Mouse (Mus musculus) midbrain, embryonic 11.5 days (tissue): ENCODE results near the gene Eif4g1. TPM values are rescaled to one million over a fixed set of nuclear protein-coding genes. Genes with fewer than 3 reads are reported as not detected.

Source experiments
- ATAC-seq: fragments of 200-750 bp; cut with Nextera tagmentation; 2 replicates; pipeline ENCODE4 v1.8.0; 2017; ENCODE audit warnings: moderate TSS enrichment, moderate library complexity; ENCODE audit not compliant: low FRiP score
- DNase-seq: peaks from one replicate; pipeline ENCODE4 v3.0.0; 2015; ENCODE audit warnings: low spot score; ENCODE audit errors: missing footprints
- H3K27ac ChIP-seq: fragments of 300-500 bp; sonication (generic); 2 replicates; pipeline ENCODE4 v1.5.1; 2014; ENCODE audit warnings: low read depth, low read length
- H3K27me3 ChIP-seq: fragments of 300-500 bp; sonication (generic); 2 replicates; pipeline ENCODE4 v1.6.1; 2014; ENCODE audit warnings: mild to moderate bottlenecking, low read length, moderate library complexity, mixed read lengths; ENCODE audit not compliant: control insufficient read depth, insufficient read depth
- H3K36me3 ChIP-seq: fragments of 300-500 bp; sonication (generic); 2 replicates; pipeline ENCODE4 v1.6.1; 2014; ENCODE audit warnings: mild to moderate bottlenecking, low read length, moderate library complexity, mixed read lengths; ENCODE audit not compliant: control insufficient read depth, insufficient read depth
- H3K4me1 ChIP-seq: fragments of 300-500 bp; sonication (generic); 2 replicates; pipeline ENCODE4 v1.6.1; 2014; ENCODE audit warnings: low read length; ENCODE audit not compliant: control insufficient read depth, insufficient read depth
- H3K4me2 ChIP-seq: fragments of 300-500 bp; sonication (generic); 2 replicates; pipeline ENCODE4 v1.6.1; 2014; ENCODE audit warnings: mild to moderate bottlenecking, moderate library complexity
- H3K4me3 ChIP-seq: fragments of 300-500 bp; sonication (generic); 2 replicates; pipeline ENCODE4 v1.5.1; 2014; ENCODE audit warnings: low read depth, low read length
- H3K9ac ChIP-seq: fragments of 300-500 bp; sonication (generic); 2 replicates; pipeline ENCODE4 v1.6.1; 2014; ENCODE audit warnings: low read length
- H3K9me3 ChIP-seq: fragments of 300-500 bp; sonication (generic); 2 replicates; pipeline ENCODE4 v1.6.1; 2016; ENCODE audit warnings: low read length; ENCODE audit not compliant: control insufficient read depth
- WGBS: fragments of 180-500 bp; shearing (Covaris S2); extraction: QIAGEN DNeasy Blood & Tissue Kit; methylation state at CpG from one replicate; pipeline ENCODE4 v1.1.7; 2014; 5-methylcytosine and 5-hydroxymethylcytosine counted together
- polyA plus RNA-seq: library from polyadenylated mRNA; unstranded; fragments of >200 nt; fragmentation: Nextera tagmentation; extraction: Ambion mirVana; gene quantifications from 2 replicates; pipeline ENCODE4 v1.2.1, GENCODE M21; 2014

The Eif4g1 gene
- polyA plus RNA-seq, 1 experiment from 2014 or later: 142 TPM

- no peak within 1 kb of the TSS for H3K27ac ChIP-seq
These were observed 65.9 kb downstream of the Eif4g1 start, which contains the start of gene Thpo for GRCm38 (mm10) chr16:20733731-20734730. Gene Thpo (minus strand): TSS chr16:20734511.

GRCm38 (mm10) chr16:20735651-20736050 lies 67.5 kb downstream of the Eif4g1 start:
- ATAC-seq (no peak), DNase-seq (no peak)
- Histone ChIP-seq H3K4me1 (peaks cover 18% of the 10 kb centered on the region), H3K9ac (no peak overlapping the region), H3K36me3 (no peaks in the 10 kb centered on the region), H3K4me3 (no peak overlapping the region), H3K9me3 (no peaks in the 10 kb centered on the region), H3K4me2 (no peak overlapping the region), H3K27me3 (peaks cover 27% of the 10 kb centered on the region), H3K27ac (no peak overlapping the region)
- WGBS: 82% methylated on average over 5 of the region's 5 CpGs

More at GRCm38 (mm10) chr16:20733731-20734730, 65.9 kb downstream of the Eif4g1 start, which contains the start of gene Thpo:
- DNase-seq (peak; percentile 91), ATAC-seq (no peak)
- Histone ChIP-seq H3K4me3 (peak within 1 kb of the TSS; percentile 63), H3K36me3 (no peaks in the 10 kb centered on the region), H3K4me2 (peak within 1 kb of the TSS; percentile 98), H3K27me3 (peaks cover 27% of the 10 kb centered on the region), H3K9me3 (no peaks in the 10 kb centered on the region), H3K4me1 (peaks cover 18% of the 10 kb centered on the region), H3K9ac (peak within 1 kb of the TSS; percentile 80)
- WGBS: 4% methylated on average over 45 of the region's 45 CpGs

- H3K27me3 ChIP-seq: peaks cover 27% of the 10 kb centered on the region
- H3K4me3 ChIP-seq: no peak overlapping the region
- peaks cover 18% of the 10 kb centered on the region for H3K4me1 ChIP-seq
- no peaks in the 10 kb centered on the region for H3K9me3 ChIP-seq
- H3K4me2 ChIP-seq: no peak overlapping the region
- no peak overlapping the region for H3K9ac ChIP-seq
- no peaks in the 10 kb centered on the region for H3K36me3 ChIP-seq
- 83% methylated on average over 7 of the region's 7 CpGs for WGBS
- no peak overlapping the region for H3K27ac ChIP-seq
- ATAC-seq: no peak
- no peak for DNase-seq
These were observed 68.1 kb downstream of the Eif4g1 start for GRCm38 (mm10) chr16:20736168-20736567.

GRCm38 (mm10) chr16:20736823-20737222 lies 68.7 kb downstream of the Eif4g1 start:
- 89% methylated on average over 5 of the region's 5 CpGs for WGBS

GRCm38 (mm10) chr16:20739845-20740244 lies 71.7 kb downstream of the Eif4g1 start:
- no peak for ATAC-seq
- H3K4me2 ChIP-seq: no peak overlapping the region
- H3K36me3 ChIP-seq: no peaks in the 10 kb centered on the region
- H3K4me1 ChIP-seq: no peaks in the 10 kb centered on the region
- peaks cover 12% of the 10 kb centered on the region for H3K27me3 ChIP-seq
- no peak overlapping the region for H3K4me3 ChIP-seq
- DNase-seq: no peak
- 93% methylated on average over 9 of the region's 9 CpGs for WGBS
- no peaks in the 10 kb centered on the region for H3K9me3 ChIP-seq
- no peak overlapping the region for H3K27ac ChIP-seq
- H3K9ac ChIP-seq: no peak overlapping the region

More at GRCm38 (mm10) chr16:20736823-20737222, 68.7 kb downstream of the Eif4g1 start:
- Histone ChIP-seq H3K4me2 (no peak overlapping the region), H3K9ac (no peak overlapping the region), H3K27ac (no peak overlapping the region), H3K27me3 (peaks cover 27% of the 10 kb centered on the region), H3K4me3 (no peak overlapping the region), H3K36me3 (no peaks in the 10 kb centered on the region), H3K4me1 (peaks cover 18% of the 10 kb centered on the region), H3K9me3 (no peaks in the 10 kb centered on the region)
- ATAC-seq (no peak), DNase-seq (no peak)

Other genes with a start within 250 kb of the Eif4g1 start
- 58.3 and 61.7 TPM in 2 replicates for gene Abcc5, start 241.9 kb upstream of the Eif4g1 start, polyA plus RNA-seq
- 141 and 148 TPM in 2 replicates for gene Eif2b5, start 169.5 kb upstream of the Eif4g1 start, polyA plus RNA-seq
- gene Dvl3, start 151.3 kb upstream of the Eif4g1 start, polyA plus RNA-seq: 47.7 and 49.6 TPM in 2 replicates
- gene Ap2m1, start 132.8 kb upstream of the Eif4g1 start, polyA plus RNA-seq: 867 and 919 TPM in 2 replicates
- gene Abcf3, start 119.7 kb upstream of the Eif4g1 start, polyA plus RNA-seq: 62.2 and 64.4 TPM in 2 replicates
- gene Vwa5b2, start 78.8 kb upstream of the Eif4g1 start, polyA plus RNA-seq: 1.6 and 2.5 TPM in 2 replicates
- 25.6 and 26.6 TPM in 2 replicates for gene Eef1akmt4, start 56.7 kb upstream of the Eif4g1 start, polyA plus RNA-seq
- 0.50 TPM in 1 of 2 replicates, not detected in the other for gene Gm49333, start 56.7 kb upstream of the Eif4g1 start, polyA plus RNA-seq
- gene Alg3, start 56.6 kb upstream of the Eif4g1 start, polyA plus RNA-seq: 54.6 and 55.1 TPM in 2 replicates
- gene Camk2n2, start 47.0 kb upstream of the Eif4g1 start, polyA plus RNA-seq: 4.9 and 5.2 TPM in 2 replicates
- 2.5 and 4.0 TPM in 2 replicates for gene Ece2, start 38.5 kb upstream of the Eif4g1 start, polyA plus RNA-seq
- gene Psmd2, start 16.7 kb upstream of the Eif4g1 start, polyA plus RNA-seq: 474 and 502 TPM in 2 replicates
- gene Fam131a, start 24.9 kb downstream of the Eif4g1 start, polyA plus RNA-seq: 8.8 and 12.5 TPM in 2 replicates
- 104 and 119 TPM in 2 replicates for gene Polr2h, start 49.4 kb downstream of the Eif4g1 start, polyA plus RNA-seq
- gene Clcn2, start 49.4 kb downstream of the Eif4g1 start, polyA plus RNA-seq: 15.1 and 16.0 TPM in 2 replicates
- gene Chrd, start 64.8 kb downstream of the Eif4g1 start, polyA plus RNA-seq: 2.6 and 2.7 TPM in 2 replicates
- gene Thpo, start 66.2 kb downstream of the Eif4g1 start, polyA plus RNA-seq: 0.37 and 0.71 TPM in 2 replicates